Mouse (Mus musculus) gastrocnemius, adult 2 months (tissue): ENCODE data around the gene Snx15. TPM values are rescaled to one million over a fixed set of nuclear protein-coding genes. Genes with fewer than 3 reads are reported as not detected.
A peak's percentile ranks its signal among the peaks of the same experiment; 100 is the strongest.

ENCODE experiments used
- DNase-seq: peaks from one replicate; pipeline ENCODE4 v3.0.0; 2022
- H3K27ac ChIP-seq: fragments of 200-600 bp; 2 replicates; pipeline ENCODE4 v1.8.1; 2022; ENCODE audit warnings: mild to moderate bottlenecking
- H3K4me3 ChIP-seq: fragments of 200-600 bp; 2 replicates; pipeline ENCODE4 v1.8.1; 2022; ENCODE audit warnings: mild to moderate bottlenecking, moderate library complexity
- CTCF ChIP-seq: fragments of 200-600 bp; IDR thresholded peaks from 2 replicates; pipeline ENCODE4 v1.8.1; 2022; ENCODE audit warnings: antibody characterized with exemption, mild to moderate bottlenecking, moderate library complexity
- intact Hi-C: fragments of 180-260 bp; cut with DNase I; formaldehyde crosslinking; loops from one replicate; pipeline ENCODE4 v1.15.1; 2025
- total RNA-seq, 2 experiments: library from RNA; stranded (reverse); gene quantifications; 2 replicates each; pipeline ENCODE4 v1.2.3; 2021

Gene Snx15
- total RNA-seq, 2 experiments from 2014 or later = 9.0 to 10.0 TPM

DNA sequence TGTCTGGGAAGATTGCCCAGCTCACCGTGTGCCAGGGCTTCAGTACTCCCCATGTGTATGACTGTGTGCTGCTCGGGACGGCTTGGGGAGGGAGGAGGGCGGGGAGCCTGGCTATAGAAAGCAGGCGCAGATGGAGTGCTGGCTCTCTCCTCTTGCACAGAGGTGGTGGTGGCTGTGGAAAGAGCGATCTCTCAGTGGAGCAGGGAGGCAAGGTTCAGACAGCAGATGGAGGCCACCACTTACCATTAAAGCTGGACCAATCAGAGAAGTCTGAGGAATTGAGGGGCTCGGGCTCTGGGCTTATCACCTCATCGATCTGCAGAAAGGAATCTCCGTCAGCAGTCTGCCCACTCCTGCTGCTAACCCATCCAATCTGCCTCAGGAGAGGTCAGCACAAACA is 45.9 kb downstream of the Snx15 start, which contains the start of gene Gm28374:
Gene Gm28374 (minus strand): TSS at position 101 of the 400 bp plus-strand sequence.
- no peak within 1 kb of the TSS for H3K4me3 ChIP-seq
- intact Hi-C loops = no loop called here
- no peak for TF ChIP-seq CTCF

DNA sequence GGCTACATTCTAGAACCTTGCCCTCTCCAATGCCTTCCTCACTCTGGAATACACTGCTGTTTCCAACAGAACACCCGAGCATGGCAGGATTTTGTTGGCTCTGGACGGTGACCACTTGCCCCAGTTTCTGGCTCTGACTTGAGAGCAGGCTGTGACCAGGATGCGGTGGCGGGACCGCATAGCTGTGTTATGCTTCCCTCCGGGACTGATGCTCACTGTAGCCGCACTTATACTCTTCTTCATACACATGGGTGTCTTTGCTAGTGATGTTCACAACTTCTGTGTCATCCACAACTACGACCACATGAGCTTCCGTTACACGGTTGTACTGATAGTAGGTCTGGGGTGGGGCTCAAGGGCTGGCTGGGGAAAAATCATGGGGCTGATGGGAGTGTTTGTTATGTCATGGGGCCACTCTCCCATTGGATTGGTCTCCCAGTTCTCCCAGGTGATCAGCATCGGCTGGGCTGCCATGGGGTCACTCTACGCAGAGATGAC is 48.1 kb downstream of the Snx15 start, which contains the start of gene Tmem262:
Gene Tmem262 (plus strand): TSS at position 51 of the 498 bp plus-strand sequence.
- intact Hi-C loops = no loop called here

More for the DNA sequence above, 45.9 kb downstream of the Snx15 start, which contains the start of gene Gm28374:
- DNase-seq = no peak
- H3K27ac ChIP-seq = no peak within 1 kb of the TSS

DNA sequence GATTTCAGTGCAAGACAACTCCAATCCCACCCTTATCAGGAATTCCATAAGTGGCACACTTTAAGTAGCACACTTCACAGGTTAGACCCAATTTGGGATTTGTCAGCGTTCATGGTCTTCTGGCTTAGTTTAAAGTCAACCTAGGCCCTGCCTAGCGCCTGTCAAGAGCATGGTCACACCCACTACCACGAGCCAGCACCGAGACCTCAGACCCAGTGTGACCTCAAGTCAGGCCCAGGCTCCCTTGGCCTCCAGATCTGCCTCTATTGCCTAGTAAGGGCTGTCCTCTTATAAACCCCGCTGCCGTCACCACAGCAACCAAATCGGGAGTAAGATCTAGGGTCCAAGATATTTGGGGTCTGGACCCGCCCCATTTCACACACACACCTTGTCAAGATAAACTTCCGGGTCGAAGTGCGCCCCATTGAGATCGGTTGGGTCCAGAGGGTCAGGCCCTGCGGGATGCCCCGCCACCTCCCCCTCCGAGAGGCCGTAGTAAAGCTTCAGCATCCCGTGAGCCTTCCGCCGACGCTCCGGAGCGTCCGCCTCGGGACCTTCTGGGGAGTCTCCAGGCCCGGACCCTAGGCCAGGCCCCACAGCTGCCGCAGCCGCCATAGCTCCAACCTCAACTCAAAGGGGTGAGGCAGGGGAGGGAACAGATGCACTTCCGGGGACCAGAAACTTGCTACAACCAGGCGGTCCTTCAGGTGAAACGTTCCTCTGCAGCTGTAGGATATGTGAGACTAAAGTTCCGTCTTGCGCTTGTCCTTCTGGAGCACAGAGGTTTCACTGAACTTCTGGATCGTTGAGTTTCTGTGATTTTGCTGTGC is 51.3 kb downstream of the Snx15 start, which contains the start of gene Vps51:
Gene Vps51 (minus strand): TSS at position 668 of the 830 bp plus-strand sequence.
- DNase-seq = peak; percentile 88
- TF ChIP-seq CTCF = no peak
- peak within 1 kb of the TSS; percentile 75 for H3K4me3 ChIP-seq
- intact Hi-C loops = loop anchor here (2.0 kb wide), 1 partner anchor 16 kb away; the partner anchor contains the start of gene Znhit2
- H3K27ac ChIP-seq = peak within 1 kb of the TSS; percentile 94

More for the DNA sequence above, 48.1 kb downstream of the Snx15 start, which contains the start of gene Tmem262:
- no peak for TF ChIP-seq CTCF
- Histone ChIP-seq H3K4me3 (no peak within 1 kb of the TSS), H3K27ac (no peak within 1 kb of the TSS)
- DNase-seq = no peak

GRCm38 (mm10) chr19:6073889-6074288 is 54.2 kb downstream of the Snx15 start:
- H3K27ac ChIP-seq = no peak overlapping the region
- intact Hi-C loops = no loop called here
- no peak overlapping the region for H3K4me3 ChIP-seq
- no peak for DNase-seq
- TF ChIP-seq CTCF = no peak

- H3K27ac ChIP-seq = no peak overlapping the region
- TF ChIP-seq CTCF = no peak
- intact Hi-C loops = no loop called here
- DNase-seq = no peak
- no peak overlapping the region for H3K4me3 ChIP-seq
Observed at GRCm38 (mm10) chr19:6071261-6071660, 56.8 kb downstream of the Snx15 start.

- no peak for TF ChIP-seq CTCF
Observed at GRCm38 (mm10) chr19:6070571-6071250, 57.4 kb downstream of the Snx15 start.

DNA sequence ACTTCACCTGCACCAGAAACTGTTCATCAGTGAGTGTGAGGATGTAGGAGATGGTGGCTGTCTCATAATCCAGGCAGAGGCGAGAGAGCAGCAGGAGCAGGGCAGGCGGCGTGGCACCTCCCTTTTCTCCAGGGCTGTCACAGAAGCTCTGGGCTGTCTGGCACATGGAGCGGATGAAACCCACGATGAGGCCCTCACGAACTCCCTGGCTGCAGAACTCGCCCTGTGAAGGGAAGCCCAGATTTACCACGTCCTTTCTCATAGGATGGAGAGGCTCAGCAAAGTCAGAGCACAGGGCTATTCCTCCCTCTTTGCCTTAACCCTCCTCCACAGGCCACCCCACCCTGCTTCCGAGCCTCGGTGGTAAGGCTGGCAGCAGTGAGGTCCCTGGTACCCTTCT is 58.3 kb downstream of the Snx15 start:
- intact Hi-C loops = no loop called here
- no peak overlapping the region for H3K4me3 ChIP-seq
- DNase-seq = no peak
- no peak overlapping the region for H3K27ac ChIP-seq
- TF ChIP-seq CTCF = no peak

More at GRCm38 (mm10) chr19:6070571-6071250, 57.4 kb downstream of the Snx15 start:
- DNase-seq = no peak
- Histone ChIP-seq H3K27ac (no peak overlapping the region), H3K4me3 (no peak overlapping the region)
- intact Hi-C loops = no loop called here

Other genes with a start within 250 kb of the Snx15 start
- gene Tigd3, start 234.2 kb downstream of the Snx15 start, total RNA-seq = under 1 TPM; 0.10 to 0.20 TPM
- gene Dpf2, start 215.3 kb downstream of the Snx15 start, total RNA-seq = 10 to 100 TPM; 87.8 to 88.4 TPM
- 10 to 100 TPM in 1 of 2 experiments, 1 to 10 TPM in 1; 8.2 to 14.3 TPM for gene Cdc42ep2, start 203.5 kb downstream of the Snx15 start, total RNA-seq
- gene Pola2, start 164.1 kb downstream of the Snx15 start, total RNA-seq = 1 to 10 TPM; 8.9 to 9.2 TPM
- gene Slc22a20, start 142.2 kb downstream of the Snx15 start, total RNA-seq = not detected
- 10 to 100 TPM; 87.0 to 93.7 TPM for gene Capn1, start 112.4 kb downstream of the Snx15 start, total RNA-seq
- 10 to 100 TPM; 17.1 to 20.6 TPM for gene Syvn1, start 81.7 kb downstream of the Snx15 start, total RNA-seq
- gene Mrpl49, start 70.5 kb downstream of the Snx15 start, total RNA-seq = 10 to 100 TPM; 24.6 to 30.9 TPM
- 100 to 1,000 TPM; 410 to 473 TPM for gene Fau, start 70.5 kb downstream of the Snx15 start, total RNA-seq
- 1 to 10 TPM; 8.3 to 8.5 TPM for gene Znhit2, start 67.1 kb downstream of the Snx15 start, total RNA-seq
- 1 to 10 TPM; 4.6 TPM for gene Tm7sf2, start 59.9 kb downstream of the Snx15 start, total RNA-seq
- gene Vps51, start 51.1 kb downstream of the Snx15 start, total RNA-seq = 10 to 100 TPM; 20.6 to 23.9 TPM
- not detected for gene Tmem262, start 48.3 kb downstream of the Snx15 start, total RNA-seq
- not detected for gene Gm28374, start 46.0 kb downstream of the Snx15 start, total RNA-seq
- gene Zfpl1, start 43.3 kb downstream of the Snx15 start, total RNA-seq = 10 to 100 TPM; 11.2 to 13.1 TPM
- gene Cdca5, start 43.3 kb downstream of the Snx15 start, total RNA-seq = not detected
- not detected for gene AC131692.1, start 33.9 kb downstream of the Snx15 start, total RNA-seq
- gene Naaladl1, start 22.5 kb downstream of the Snx15 start, total RNA-seq = not detected
- gene Sac3d1, start 9.7 kb downstream of the Snx15 start, total RNA-seq = 1 to 10 TPM; 9.2 to 9.3 TPM
- gene Batf2, start 12.7 kb upstream of the Snx15 start, total RNA-seq = under 1 TPM; 0.23 to 0.75 TPM
- 10 to 100 TPM; 57.5 to 70.8 TPM for gene Arl2, start 13.2 kb upstream of the Snx15 start, total RNA-seq
- not detected for gene Majin, start 56.1 kb upstream of the Snx15 start, total RNA-seq
- not detected for gene Gpha2, start 98.1 kb upstream of the Snx15 start, total RNA-seq
- 10 to 100 TPM; 35.6 to 37.7 TPM for gene Ppp2r5b, start 107.6 kb upstream of the Snx15 start, total RNA-seq
- 10 to 100 TPM; 18.4 to 19.0 TPM for gene Atg2a, start 113.4 kb upstream of the Snx15 start, total RNA-seq
- gene Ehd1, start 148.4 kb upstream of the Snx15 start, total RNA-seq = 10 to 100 TPM; 28.4 to 32.3 TPM
- 1 to 10 TPM; 6.0 to 6.4 TPM for gene Cdc42bpg, start 178.2 kb upstream of the Snx15 start, total RNA-seq
- gene Men1, start 206.7 kb upstream of the Snx15 start, total RNA-seq = 1 to 10 TPM; 7.0 to 7.8 TPM
- 10 to 100 TPM; 13.1 to 14.2 TPM for gene Map4k2, start 212.8 kb upstream of the Snx15 start, total RNA-seq
- 10 to 100 TPM; 95.2 to 98.6 TPM for gene Sf1, start 235.4 kb upstream of the Snx15 start, total RNA-seq